Mouse (Mus musculus) midbrain, postnatal 0 days (tissue): ENCODE measurements around the gene Gsx2. TPM values are rescaled to one million over a fixed set of nuclear protein-coding genes. Genes with fewer than 3 reads are reported as not detected.

ENCODE experiments used
- ATAC-seq: fragments of 200-750 bp; cut with Nextera tagmentation; 2 replicates; pipeline ENCODE4 v1.8.0; 2017; ENCODE audit warnings: moderate number of reproducible peaks, mild to moderate bottlenecking, moderate TSS enrichment, moderate library complexity; ENCODE audit not compliant: low FRiP score
- DNase-seq: peaks from one replicate; pipeline ENCODE4 v3.0.0-alpha.2; 2015; ENCODE audit warnings: low spot score
- H3K27ac ChIP-seq: fragments of 300-500 bp; sonication (generic); 2 replicates; pipeline ENCODE4 v1.5.1; 2014; ENCODE audit warnings: low read depth, mild to moderate bottlenecking, low read length, mixed read lengths
- H3K27me3 ChIP-seq: fragments of 300-500 bp; sonication (generic); 2 replicates; pipeline ENCODE4 v1.6.1; 2014; ENCODE audit warnings: low read length, control low read depth, mixed read lengths; ENCODE audit not compliant: insufficient read depth
- H3K36me3 ChIP-seq: fragments of 300-500 bp; sonication (generic); 2 replicates; pipeline ENCODE4 v1.6.1; 2014; ENCODE audit warnings: low read length, control low read depth, mixed read lengths; ENCODE audit not compliant: insufficient read depth
- H3K4me1 ChIP-seq: fragments of 300-500 bp; sonication (generic); 2 replicates; pipeline ENCODE4 v1.6.1; 2014; ENCODE audit warnings: mild to moderate bottlenecking, control low read depth, antibody characterized with exemption, low read length, mixed read lengths; ENCODE audit not compliant: insufficient read depth
- H3K4me2 ChIP-seq: fragments of 300-500 bp; sonication (generic); 2 replicates; pipeline ENCODE4 v1.6.1; 2014; ENCODE audit warnings: low read depth, mild to moderate bottlenecking, low read length, mixed read lengths; ENCODE audit not compliant: poor library complexity, severe bottlenecking
- H3K4me3 ChIP-seq: fragments of 300-500 bp; sonication (generic); 2 replicates; pipeline ENCODE4 v1.5.1; 2014; ENCODE audit warnings: low read depth, mild to moderate bottlenecking, low read length, moderate library complexity
- H3K9ac ChIP-seq: fragments of 300-500 bp; sonication (generic); replicated peaks from 2 replicates; pipeline ENCODE4 v1.6.1; 2014; ENCODE audit warnings: mild to moderate bottlenecking, low read length, moderate library complexity, mixed read lengths; ENCODE audit not compliant: poor library complexity, severe bottlenecking
- H3K9me3 ChIP-seq: fragments of 300-500 bp; sonication (generic); 2 replicates; pipeline ENCODE4 v1.6.1; 2016; ENCODE audit warnings: low read length, control low read depth
- CTCF ChIP-seq: IDR thresholded peaks from 2 replicates; pipeline ENCODE4 v1.5.1; 2016; ENCODE audit warnings: antibody characterized with exemption, mild to moderate bottlenecking
- WGBS: fragments of 180-500 bp; shearing (Covaris S2); extraction: QIAGEN DNeasy Blood & Tissue Kit; methylation state at CpG from one replicate; pipeline ENCODE4 v1.1.7; 2014; 5-methylcytosine and 5-hydroxymethylcytosine counted together
- polyA plus RNA-seq: library from polyadenylated mRNA; unstranded; fragments of >200 nt; fragmentation: Nextera tagmentation; extraction: Ambion mirVana; gene quantifications from 2 replicates; pipeline ENCODE4 v1.2.1, GENCODE M21; 2015
- total RNA-seq: library from RNA; depleted of rRNA; stranded (reverse); fragments of >200 nt; gene quantifications from 2 replicates; pipeline ENCODE4 v1.2.3, GENCODE M21; 2014

The Gsx2 gene
- total and polyA plus RNA-seq, 2 experiments from 2014 or later, result 0.12 TPM; not detected in 1

DNA sequence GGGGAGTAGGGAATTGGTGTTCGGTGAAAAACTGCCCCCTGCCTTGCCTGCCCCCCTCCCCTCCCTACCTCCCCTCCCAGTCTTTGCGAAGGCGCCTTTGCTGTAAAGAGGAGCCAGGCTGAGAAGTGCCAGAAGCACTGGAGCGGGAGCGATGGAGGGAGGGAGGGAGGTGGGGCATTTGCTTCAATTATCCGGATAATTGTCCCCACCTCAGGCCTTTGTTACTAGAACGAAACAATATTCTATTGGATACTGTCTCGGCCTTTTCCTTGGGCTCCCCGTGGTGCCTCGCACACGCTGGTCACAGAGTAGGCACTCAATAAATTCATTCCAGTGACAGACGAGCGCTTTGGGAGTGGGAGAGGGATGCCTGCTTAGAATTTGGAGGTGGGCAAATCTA is 5.3 kb upstream of the Gsx2 start:
- Histone ChIP-seq H3K9me3 (no peaks in the 10 kb centered on the region), H3K4me1 (no peaks in the 10 kb centered on the region), H3K27ac (no peak overlapping the region), H3K36me3 (no peaks in the 10 kb centered on the region), H3K4me3 (no peak overlapping the region), H3K27me3 (peaks cover 96% of the 10 kb centered on the region), H3K4me2 (no peak overlapping the region), H3K9ac (no peak overlapping the region)
- no peak for DNase-seq
- TF ChIP-seq CTCF, result no peak
- ATAC-seq, result no peak
- WGBS, result 1% methylated on average over 12 of the region's 13 CpGs

GRCm38 (mm10) chr5:75070656-75071375 is 4.6 kb upstream of the Gsx2 start:
- 1% methylated on average over 23 of the region's 23 CpGs for WGBS

GRCm38 (mm10) chr5:75071951-75072350 is 3.5 kb upstream of the Gsx2 start:
- DNase-seq (no peak), ATAC-seq (no peak)
- Histone ChIP-seq H3K4me3 (no peak overlapping the region), H3K9me3 (no peaks in the 10 kb centered on the region), H3K4me1 (no peaks in the 10 kb centered on the region), H3K27me3 (peaks cover 95% of the 10 kb centered on the region), H3K27ac (no peak overlapping the region), H3K36me3 (no peaks in the 10 kb centered on the region), H3K4me2 (no peak overlapping the region), H3K9ac (no peak overlapping the region)
- 3% methylated on average over 10 of the region's 10 CpGs for WGBS
- TF ChIP-seq CTCF, result no peak

More at GRCm38 (mm10) chr5:75070656-75071375, 4.6 kb upstream of the Gsx2 start:
- Histone ChIP-seq H3K9ac (no peak overlapping the region), H3K27ac (no peak overlapping the region), H3K4me1 (no peaks in the 10 kb centered on the region), H3K4me3 (no peak overlapping the region), H3K27me3 (peaks cover 96% of the 10 kb centered on the region), H3K4me2 (no peak overlapping the region), H3K9me3 (no peaks in the 10 kb centered on the region), H3K36me3 (no peaks in the 10 kb centered on the region)
- ATAC-seq (no peak), DNase-seq (no peak)
- TF ChIP-seq CTCF, result no peak

- Histone ChIP-seq H3K9ac (no peak overlapping the region), H3K4me2 (no peak overlapping the region), H3K9me3 (no peaks in the 10 kb centered on the region), H3K4me3 (no peak overlapping the region), H3K36me3 (no peaks in the 10 kb centered on the region), H3K27me3 (peaks cover 94% of the 10 kb centered on the region), H3K27ac (no peak overlapping the region), H3K4me1 (no peaks in the 10 kb centered on the region)
- 2% methylated on average over 4 of the region's 4 CpGs for WGBS
- no peak for ATAC-seq
- TF ChIP-seq CTCF, result no peak
- no peak for DNase-seq
These were observed 2.9 kb upstream of the Gsx2 start for GRCm38 (mm10) chr5:75072532-75072931.

- H3K27ac ChIP-seq, result no peak overlapping the region
- H3K4me2 ChIP-seq, result no peak overlapping the region
- WGBS, result 11% methylated on average over 1 of the region's 1 CpGs
- peaks cover 92% of the 10 kb centered on the region for H3K27me3 ChIP-seq
- TF ChIP-seq CTCF, result no peak
- H3K9ac ChIP-seq, result no peak overlapping the region
- H3K4me3 ChIP-seq, result no peak overlapping the region
- ATAC-seq (no peak), DNase-seq (no peak)
- no peaks in the 10 kb centered on the region for H3K9me3 ChIP-seq
- no peaks in the 10 kb centered on the region for H3K36me3 ChIP-seq
- H3K4me1 ChIP-seq, result no peaks in the 10 kb centered on the region
These were observed 2.2 kb upstream of the Gsx2 start for GRCm38 (mm10) chr5:75073167-75073566.

- WGBS, result 19% methylated on average over 3 of the region's 3 CpGs
- Histone ChIP-seq H3K4me1 (no peaks in the 10 kb centered on the region), H3K9me3 (no peaks in the 10 kb centered on the region), H3K9ac (no peak overlapping the region), H3K27me3 (peaks cover 92% of the 10 kb centered on the region), H3K4me3 (no peak overlapping the region), H3K36me3 (no peaks in the 10 kb centered on the region), H3K4me2 (no peak overlapping the region), H3K27ac (no peak overlapping the region)
- no peak for TF ChIP-seq CTCF
- ATAC-seq, result no peak
- no peak for DNase-seq
These were observed 1.7 kb upstream of the Gsx2 start for GRCm38 (mm10) chr5:75073684-75074083.
